26 mouse cellular contexts compared by ENCODE assay signal in the genomic region with DNA sequence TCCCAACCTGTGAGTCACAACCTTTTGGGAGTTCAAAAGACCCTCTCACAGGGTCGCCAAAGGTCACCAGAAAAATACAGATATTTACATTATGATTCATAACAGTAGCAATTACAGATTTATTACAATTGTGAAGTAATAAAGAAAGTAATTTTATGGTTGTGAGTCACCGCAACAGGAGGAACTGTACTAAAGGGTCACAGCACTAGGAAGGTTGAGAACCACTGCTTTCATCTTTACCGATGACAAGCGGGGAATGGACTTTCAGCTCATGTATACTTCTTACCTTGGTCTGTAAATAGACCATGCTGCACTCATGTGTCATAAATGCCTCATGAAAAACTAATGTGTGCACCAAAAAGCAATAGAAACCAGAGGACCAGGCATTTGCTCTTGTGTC.
A peak's percentile ranks its signal among the peaks of the same experiment; 100 is the strongest.
DNase-seq lines count a peak whose midpoint lies in the region; ATAC-seq and TF ChIP-seq lines count a peak whose summit lies in the region.
"Had no signal": no experiment of that assay in that cellular context is flagged by ENCODE, and none has a peak within 500 bp of the region (broad histone marks: within the 10 kb centered on the region; RNA-seq: fewer than 3 reads in every experiment).

No protein-coding gene starts in this region.

- no peak for TF ChIP-seq EP300 in liver, postnatal 0 days (IDR thresholded peaks at IDR 0.05; ENCODE audit: low read depth)

- no peaks in the 10 kb centered on the region for H3K27me3 ChIP-seq in C2C12 (ENCODE audit: control insufficient read depth, insufficient read depth, insufficient read length)
- H3K27me3 ChIP-seq in intestine, embryonic 16.5 days (replicated peaks; ENCODE audit: control insufficient read depth, insufficient read depth, low read length), result no peaks in the 10 kb centered on the region
- H3K27me3 ChIP-seq in myocyte (ENCODE audit: control insufficient read depth, insufficient read depth, insufficient read length), result no peaks in the 10 kb centered on the region
- H3K27me3 ChIP-seq in liver, postnatal 0 days (ENCODE audit: insufficient read depth, low read length), result no peaks in the 10 kb centered on the region
- H3K27me3 ChIP-seq: embryonic facial prominence, embryonic 12.5 days; embryonic facial prominence, embryonic 15.5 days; forebrain, embryonic 12.5 days; forebrain, embryonic 15.5 days; heart, embryonic 12.5 days; heart, embryonic 15.5 days; hindbrain, embryonic 13.5 days had no signal

- H3K79me2 ChIP-seq in C2C12 (ENCODE audit: control insufficient read depth, insufficient read depth) (no peaks in the 10 kb centered on the region), myocyte (ENCODE audit: control insufficient read depth, insufficient read depth) (no peaks in the 10 kb centered on the region)

- DNase-seq in left cerebral cortex, postnatal 10 days (ENCODE audit: extremely low spot score in 1 of 2, low spot score in 2 of 2), result no peak
- DNase-seq in liver, postnatal 0 days, result no peak
- DNase-seq: adrenal gland, adult 8-10 months; cerebellum, adult 11 months; cerebellum, adult 2 months; cerebellum, adult 9-11 months; cerebellum, postnatal 25 days; gastrocnemius, postnatal 25 days; heart, adult 18-20 months; heart, postnatal 10 days; heart, postnatal 36 days had no signal

- H3ac ChIP-seq in C2C12 (ENCODE audit: control insufficient read depth, insufficient read length, low read depth) (no peak overlapping the region), myocyte (ENCODE audit: control insufficient read depth, insufficient read length) (no peak overlapping the region)

- H3K36me3 ChIP-seq in C2C12 (ENCODE audit: control insufficient read depth, insufficient read depth), result no peaks in the 10 kb centered on the region
- H3K36me3 ChIP-seq in intestine, embryonic 16.5 days (ENCODE audit: control insufficient read depth, insufficient read depth, low read length), result no peaks in the 10 kb centered on the region
- H3K36me3 ChIP-seq in myocyte (ENCODE audit: control insufficient read depth, insufficient read depth), result no peaks in the 10 kb centered on the region
- no peaks in the 10 kb centered on the region for H3K36me3 ChIP-seq in liver, postnatal 0 days (replicated peaks; ENCODE audit: insufficient read depth, low read length)
- H3K36me3 ChIP-seq: embryonic facial prominence, embryonic 12.5 days; embryonic facial prominence, embryonic 15.5 days; forebrain, embryonic 12.5 days; forebrain, embryonic 15.5 days; heart, embryonic 12.5 days; heart, embryonic 15.5 days; hindbrain, embryonic 10.5 days; hindbrain, embryonic 13.5 days had no signal

- H3K4me3 ChIP-seq in C2C12 (ENCODE audit: insufficient read depth, poor library complexity, severe bottlenecking), result no peak overlapping the region
- H3K4me3 ChIP-seq in embryonic fibroblast, embryonic 13.5 days (ENCODE audit: insufficient read depth, low read length), result no peak overlapping the region
- H3K4me3 ChIP-seq in intestine, embryonic 16.5 days (ENCODE audit: low read length), result no peak overlapping the region
- no peak overlapping the region for H3K4me3 ChIP-seq in myocyte
- no peak overlapping the region for H3K4me3 ChIP-seq in liver, postnatal 0 days (ENCODE audit: low read depth, low read length)
- H3K4me3 ChIP-seq: embryonic facial prominence, embryonic 12.5 days; embryonic facial prominence, embryonic 15.5 days; erythroblast, embryonic 14.5 days; forebrain, embryonic 12.5 days; forebrain, embryonic 15.5 days; heart, embryonic 12.5 days; heart, embryonic 15.5 days; hindbrain, embryonic 10.5 days; hindbrain, embryonic 13.5 days had no signal

- no peaks in the 10 kb centered on the region for H3K9me3 ChIP-seq in intestine, embryonic 16.5 days (ENCODE audit: control insufficient read depth, low read length)
- H3K9me3 ChIP-seq in liver, postnatal 0 days (ENCODE audit: low read length), result no peaks in the 10 kb centered on the region
- H3K9me3 ChIP-seq: embryonic facial prominence, embryonic 12.5 days; embryonic facial prominence, embryonic 15.5 days; forebrain, embryonic 12.5 days; forebrain, embryonic 15.5 days; heart, embryonic 12.5 days; heart, embryonic 15.5 days; hindbrain, embryonic 10.5 days; hindbrain, embryonic 13.5 days had no signal

- H3K4me2 ChIP-seq in intestine, embryonic 16.5 days (ENCODE audit: low read depth, low read length), result no peak overlapping the region
- H3K4me2 ChIP-seq in myocyte (ENCODE audit: low read depth), result peak overlapping the region; percentile 51
- H3K4me2 ChIP-seq in liver, postnatal 0 days (ENCODE audit: low read depth, low read length), result no peak overlapping the region
- H3K4me2 ChIP-seq: embryonic facial prominence, embryonic 12.5 days; embryonic facial prominence, embryonic 15.5 days; forebrain, embryonic 12.5 days; forebrain, embryonic 15.5 days; heart, embryonic 12.5 days; heart, embryonic 15.5 days; hindbrain, embryonic 13.5 days had no signal

- H3K4me1 ChIP-seq in embryonic fibroblast, embryonic 13.5 days (ENCODE audit: control insufficient read depth, insufficient read depth, low read length), result no peaks in the 10 kb centered on the region
- no peaks in the 10 kb centered on the region for H3K4me1 ChIP-seq in intestine, embryonic 16.5 days (ENCODE audit: control insufficient read depth, insufficient read depth, low read length)
- H3K4me1 ChIP-seq in liver, postnatal 0 days (ENCODE audit: insufficient read depth), result no peaks in the 10 kb centered on the region
- H3K4me1 ChIP-seq: embryonic facial prominence, embryonic 12.5 days; embryonic facial prominence, embryonic 15.5 days; forebrain, embryonic 12.5 days; forebrain, embryonic 15.5 days; heart, embryonic 12.5 days; heart, embryonic 15.5 days; hindbrain, embryonic 10.5 days; hindbrain, embryonic 13.5 days had no signal

- WGBS in intestine, embryonic 16.5 days, result 44% methylated on average over 4 of the region's 4 CpGs
- 83% methylated on average over 4 of the region's 4 CpGs for WGBS in liver, postnatal 0 days (ENCODE audit: insufficient replicate concordance)

- peak; percentile 100 for ATAC-seq in intestine, embryonic 16.5 days
- ATAC-seq in liver, postnatal 0 days, result no peak
- ATAC-seq: activated CD4-positive, CD25-positive, alpha-beta regulatory T cell, adult 4 months; forebrain, embryonic 15.5 days; hindbrain, embryonic 16.5 days had no signal

- intact Hi-C loops in left cerebral cortex, postnatal 10 days (cut with DNase I), result no loop called here

- no peak for TF ChIP-seq CTCF in C2C12 (IDR thresholded peaks at IDR 0.05; ENCODE audit: control insufficient read depth, insufficient read depth, insufficient read length)
- TF ChIP-seq CTCF in embryonic fibroblast, embryonic 13.5 days (IDR thresholded peaks at IDR 0.05; ENCODE audit: borderline replicate concordance, insufficient read depth, low read length), result no peak
- TF ChIP-seq CTCF in liver, postnatal 0 days (IDR thresholded peaks at IDR 0.05; ENCODE audit: low read depth), result no peak

- TF ChIP-seq POLR2A in embryonic fibroblast, embryonic 13.5 days (IDR thresholded peaks at IDR 0.05; ENCODE audit: low read depth, low read length), result no peak
- no peak for TF ChIP-seq POLR2A in myocyte (IDR thresholded peaks at IDR 0.05; ENCODE audit: insufficient read length, low read depth)

- peak overlapping the region; percentile 65; the same call in 1 of the 2 replicates for H3K27ac ChIP-seq in embryonic fibroblast, embryonic 13.5 days (ENCODE audit: insufficient read depth, low read length)
- H3K27ac ChIP-seq in intestine, embryonic 16.5 days (ENCODE audit: low read length), result no peak overlapping the region
- H3K27ac ChIP-seq in liver, postnatal 0 days (ENCODE audit: low read depth), result no peak overlapping the region
- H3K27ac ChIP-seq: embryonic facial prominence, embryonic 12.5 days; embryonic facial prominence, embryonic 15.5 days; forebrain, embryonic 12.5 days; forebrain, embryonic 15.5 days; heart, embryonic 15.5 days; hindbrain, embryonic 10.5 days; hindbrain, embryonic 13.5 days had no signal

- no peaks in the 10 kb centered on the region for H3K79me3 ChIP-seq in C2C12 (ENCODE audit: low read depth)

- no peak overlapping the region for H3K9ac ChIP-seq in intestine, embryonic 16.5 days (ENCODE audit: low read depth, low read length)
- no peak overlapping the region for H3K9ac ChIP-seq in liver, postnatal 0 days (replicated peaks)
- H3K9ac ChIP-seq: embryonic facial prominence, embryonic 12.5 days; embryonic facial prominence, embryonic 15.5 days; forebrain, embryonic 12.5 days; forebrain, embryonic 15.5 days; heart, embryonic 12.5 days; heart, embryonic 15.5 days; hindbrain, embryonic 13.5 days had no signal

TF ChIP-seq in C2C12, 6 proteins besides CTCF, POLR2A, EP300 and RAD21:
- no peak for TF ChIP-seq MYOG (IDR thresholded peaks at IDR 0.05; ENCODE audit: control insufficient read depth, extremely low read depth, insufficient read length)
- peak; percentile 34 for TF ChIP-seq MAX (IDR thresholded peaks at IDR 0.05)
- peak; percentile 7 for TF ChIP-seq CEBPB (IDR thresholded peaks at IDR 0.05; ENCODE audit: low read depth)
- TF ChIP-seq USF1 (IDR thresholded peaks at IDR 0.05; ENCODE audit: low read depth), result no peak
- TF ChIP-seq MYOD1 (IDR thresholded peaks at IDR 0.05; ENCODE audit: control insufficient read depth, insufficient read length, low read depth), result no peak
- TF ChIP-seq FOSL1 (IDR thresholded peaks at IDR 0.05; ENCODE audit: insufficient read depth, low read length, poor library complexity, severe bottlenecking), result peak; percentile 68

TF ChIP-seq in myocyte, 11 proteins besides CTCF, POLR2A, EP300 and RAD21:
- no peak for TF ChIP-seq MYOD1 (IDR thresholded peaks at IDR 0.05; ENCODE audit: control insufficient read depth in 1 of 3, insufficient read length in 2 of 3, low read depth in 2 of 3)
- TF ChIP-seq MYOG (IDR thresholded peaks at IDR 0.05; ENCODE audit: control insufficient read depth in 1 of 3, insufficient read depth in 1 of 3, insufficient read length in 2 of 3, low read depth in 2 of 3), result no peak
- TF ChIP-seq POLR2AphosphoS2 (IDR thresholded peaks at IDR 0.05; ENCODE audit: insufficient read length, low read depth), result no peak
- no peak for TF ChIP-seq TCF3 (IDR thresholded peaks at IDR 0.05; ENCODE audit: insufficient read length, low read depth)
- no peak for TF ChIP-seq REST (IDR thresholded peaks at IDR 0.05; ENCODE audit: insufficient read depth, insufficient read length)
- TF ChIP-seq CEBPB (IDR thresholded peaks at IDR 0.05; ENCODE audit: insufficient read depth, poor library complexity, severe bottlenecking), result no peak
- no peak for TF ChIP-seq USF1 (IDR thresholded peaks at IDR 0.05; ENCODE audit: low read depth)
- no peak for TF ChIP-seq SRF (IDR thresholded peaks at IDR 0.05; ENCODE audit: control insufficient read depth, insufficient read length, low read depth)
- TF ChIP-seq MAX (IDR thresholded peaks at IDR 0.05; ENCODE audit: low read depth), result no peak
- TF ChIP-seq E2F4 (IDR thresholded peaks at IDR 0.05; ENCODE audit: insufficient read depth), result no peak
- no peak for TF ChIP-seq TCF12 (IDR thresholded peaks at IDR 0.05; ENCODE audit: insufficient read depth, poor library complexity, severe bottlenecking)
